Mouse (Mus musculus) left cerebral cortex, adult 9 months (tissue): Measurements from ENCODE around the gene Cant1.
"Not testable (repeated sequence)": the region's sequence is repeated elsewhere in the genome, so short reads cannot be mapped to it uniquely, and the experiment has no call there.

Experiments used
- DNase-seq, 2 experiments: peaks; one replicate each; pipeline ENCODE4 v3.0.0; 2022; ENCODE audit warnings: low spot score in 2 of 2

Gene Cant1

GRCm38 (mm10) chr11:118407318-118407910 lies 11.5 kb downstream of the Cant1 start:
- no peak for DNase-seq

GRCm38 (mm10) chr11:118406521-118406920 lies 12.4 kb downstream of the Cant1 start:
- DNase-seq: no peak

GRCm38 (mm10) chr11:118405311-118405710 lies 13.6 kb downstream of the Cant1 start:
- DNase-seq: no peak

GRCm38 (mm10) chr11:118403951-118404899 lies 14.7 kb downstream of the Cant1 start:
- no peak for DNase-seq

GRCm38 (mm10) chr11:118403183-118403582 lies 15.7 kb downstream of the Cant1 start:
- DNase-seq: no peak

- peak; percentile 59 to 73 for DNase-seq
Measured at GRCm38 (mm10) chr11:118401760-118402280, 17.1 kb downstream of the Cant1 start, which contains the start of gene Lgals3bp. Lgals3bp (minus strand) TSS chr11:118402092.

GRCm38 (mm10) chr11:118401195-118401594 lies 17.7 kb downstream of the Cant1 start:
- DNase-seq: no peak

- DNase-seq: no peak
Measured at GRCm38 (mm10) chr11:118400566-118400936, 18.3 kb downstream of the Cant1 start.

GRCm38 (mm10) chr11:118399891-118400565 lies 18.9 kb downstream of the Cant1 start:
- DNase-seq: no peak

- no peak for DNase-seq
Measured at GRCm38 (mm10) chr11:118397806-118398530, 20.9 kb downstream of the Cant1 start.

- no peak for DNase-seq
Measured at GRCm38 (mm10) chr11:118394538-118394937, 24.3 kb downstream of the Cant1 start.

GRCm38 (mm10) chr11:118393991-118394390 lies 24.9 kb downstream of the Cant1 start:
- no peak for DNase-seq

GRCm38 (mm10) chr11:118387816-118388215 lies 31.1 kb downstream of the Cant1 start:
- not testable (repeated sequence) for DNase-seq

- DNase-seq: peak in 1 of 2 experiments; percentile 84
Measured at GRCm38 (mm10) chr11:118379251-118380009, 39.5 kb downstream of the Cant1 start.

- no peak for DNase-seq
Measured at GRCm38 (mm10) chr11:118378656-118379055, 40.2 kb downstream of the Cant1 start.

GRCm38 (mm10) chr11:118376323-118376722 lies 42.6 kb downstream of the Cant1 start:
- not testable (repeated sequence) for DNase-seq

GRCm38 (mm10) chr11:118375881-118376280 lies 43.0 kb downstream of the Cant1 start:
- no peak for DNase-seq

- no peak for DNase-seq
Measured at GRCm38 (mm10) chr11:118375461-118375860, 43.4 kb downstream of the Cant1 start.

GRCm38 (mm10) chr11:118375006-118375405 lies 43.9 kb downstream of the Cant1 start:
- no peak for DNase-seq

GRCm38 (mm10) chr11:118374506-118374905 lies 44.4 kb downstream of the Cant1 start:
- DNase-seq: no peak

GRCm38 (mm10) chr11:118372641-118373040 lies 46.2 kb downstream of the Cant1 start:
- DNase-seq: no peak
